14 mouse cellular contexts compared by ENCODE assay signal in genomic region chr7:140942811-140943210, GRCm38 (mm10). TPM values are rescaled to one million over a fixed set of nuclear protein-coding genes. Genes with fewer than 3 reads are reported as not detected.
DNase-seq lines count a peak whose midpoint lies in the region; ATAC-seq and TF ChIP-seq lines count a peak whose summit lies in the region.
"Had no signal": no experiment of that assay in that cellular context is flagged by ENCODE, and none has a peak within 500 bp of the region (broad histone marks: within the 10 kb centered on the region; RNA-seq: fewer than 3 reads in every experiment).

No protein-coding gene starts in this region.

- H3K9ac ChIP-seq in kidney, postnatal 0 days (ENCODE audit: low read depth, low read length): no peak overlapping the region
- H3K9ac ChIP-seq in heart, postnatal 0 days (replicated peaks; ENCODE audit: low read depth, low read length): no peak overlapping the region
- H3K9ac ChIP-seq in liver, embryonic 13.5 days: no peak overlapping the region; the same call in 1 of the 2 replicates

- 0 out of 2 replicates have a peak, but pooled peaks cover 3% of the 10 kb centered on the region for H3K4me1 ChIP-seq in kidney, postnatal 0 days (replicated peaks; ENCODE audit: insufficient read depth, low read length)
- H3K4me1 ChIP-seq in brown adipose tissue, adult 24 weeks (ENCODE audit: control insufficient read depth, insufficient read depth, insufficient read length, low read length): peaks cover 27% of the 10 kb centered on the region
- peaks cover 17% of the 10 kb centered on the region; the same call in 1 of the 2 replicates for H3K4me1 ChIP-seq in heart, postnatal 0 days (ENCODE audit: control insufficient read depth, insufficient read depth)
- peaks cover 60% of the 10 kb centered on the region for H3K4me1 ChIP-seq in liver, embryonic 13.5 days (replicated peaks)

- H3K27ac ChIP-seq in kidney, postnatal 0 days: 0 out of 2 replicates have a peak overlapping the region, but pooled peaks have one; percentile 88
- H3K27ac ChIP-seq in brown adipose tissue, adult 24 weeks (replicated peaks; ENCODE audit: low read depth, low read length): peak overlapping the region; percentile 99
- H3K27ac ChIP-seq in heart, postnatal 0 days (ENCODE audit: low read depth): peak overlapping the region; percentile 88
- peak overlapping the region; percentile 84; the same call in 1 of the 2 replicates for H3K27ac ChIP-seq in liver, embryonic 13.5 days
- H3K27ac ChIP-seq: forebrain, embryonic 12.5 days had no signal

- H3K4me3 ChIP-seq in kidney, postnatal 0 days (replicated peaks; ENCODE audit: low read depth, low read length): no peak overlapping the region
- peak overlapping the region; percentile 2; the same call in 1 of the 2 replicates for H3K4me3 ChIP-seq in brown adipose tissue, adult 24 weeks (ENCODE audit: insufficient read depth, low read depth, low read length)
- no peak overlapping the region for H3K4me3 ChIP-seq in heart, postnatal 0 days (ENCODE audit: low read depth, low read length)
- peak overlapping the region; percentile 64; the same call in 1 of the 2 replicates for H3K4me3 ChIP-seq in liver, embryonic 13.5 days (replicated peaks)

- 84% methylated on average over 10 of the region's 10 CpGs for WGBS in kidney, postnatal 0 days
- WGBS in heart, postnatal 0 days: 84% methylated on average over 10 of the region's 10 CpGs
- WGBS in liver, embryonic 13.5 days (ENCODE audit: insufficient replicate concordance): 76% methylated on average over 10 of the region's 10 CpGs

- no peak for TF ChIP-seq EP300 in heart, postnatal 0 days (IDR thresholded peaks at IDR 0.05; ENCODE audit: low read depth)

- no peak for DNase-seq in kidney, postnatal 0 days (ENCODE audit: low spot score)
- DNase-seq in kidney, adult 18-20 months: no peak
- DNase-seq in heart, postnatal 0 days (ENCODE audit: low spot score): no peak
- no peak for DNase-seq in liver, embryonic 13.5 days
- DNase-seq in left cerebral cortex, postnatal 25 days (ENCODE audit: low spot score in 2 of 2): no peak
- DNase-seq in layer of hippocampus, postnatal 36 days: no peak
- no peak for DNase-seq in cerebellum, adult 8-10 months
- DNase-seq: kidney, adult 11 months; layer of hippocampus, adult 9-11 months; thymus, adult 18-20 months had no signal

- intact Hi-C loops in left cerebral cortex, postnatal 25 days (cut with DNase I): no loop called here

- H3K36me3 ChIP-seq in kidney, postnatal 0 days (ENCODE audit: insufficient read depth, low read length): 0 out of 2 replicates have a peak, but pooled peaks cover 15% of the 10 kb centered on the region
- 0 out of 2 replicates have a peak, but pooled peaks cover 11% of the 10 kb centered on the region for H3K36me3 ChIP-seq in heart, postnatal 0 days (replicated peaks; ENCODE audit: control insufficient read depth, insufficient read depth, low read length)
- peaks cover 22% of the 10 kb centered on the region for H3K36me3 ChIP-seq in liver, embryonic 13.5 days

- no peaks in the 10 kb centered on the region for H3K9me3 ChIP-seq in kidney, postnatal 0 days (replicated peaks; ENCODE audit: low read length)
- no peaks in the 10 kb centered on the region for H3K9me3 ChIP-seq in heart, postnatal 0 days (replicated peaks; ENCODE audit: control insufficient read depth, low read length)
- H3K9me3 ChIP-seq in liver, embryonic 13.5 days (replicated peaks): no peaks in the 10 kb centered on the region
- H3K9me3 ChIP-seq: forebrain, embryonic 12.5 days had no signal

- H3K4me2 ChIP-seq in kidney, postnatal 0 days (ENCODE audit: low read length): no peak overlapping the region
- no peak overlapping the region for H3K4me2 ChIP-seq in heart, postnatal 0 days (ENCODE audit: low read depth, low read length)
- H3K4me2 ChIP-seq in liver, embryonic 13.5 days: no peak overlapping the region; the same call in 1 of the 2 replicates

- TF ChIP-seq CTCF in kidney, postnatal 0 days (IDR thresholded peaks at IDR 0.05; ENCODE audit: low read depth): no peak
- TF ChIP-seq CTCF in heart, postnatal 0 days (IDR thresholded peaks at IDR 0.05; ENCODE audit: low read depth): no peak

- no peak for ATAC-seq in kidney, postnatal 0 days (replicated peaks; ENCODE audit: low FRiP score, low read depth)
- ATAC-seq in heart, postnatal 0 days (ENCODE audit: insufficient read depth, low read depth): no peak
- ATAC-seq in liver, embryonic 13.5 days (ENCODE audit: low read depth): no peak

- no peaks in the 10 kb centered on the region for H3K27me3 ChIP-seq in kidney, postnatal 0 days (ENCODE audit: insufficient read depth, low read length)
- no peaks in the 10 kb centered on the region for H3K27me3 ChIP-seq in heart, postnatal 0 days (ENCODE audit: control insufficient read depth, insufficient read depth, low read length)
- H3K27me3 ChIP-seq in liver, embryonic 13.5 days: 0 out of 2 replicates have a peak, but pooled peaks cover 4% of the 10 kb centered on the region

RNA-seq across cellular contexts. Expression of gene Pgghg, which starts 1.6 kb away (rescaled TPM):
- 20.3 and 20.7 TPM in 2 replicates for polyA plus RNA-seq in kidney, postnatal 0 days (2015; fragmentation: Nextera tagmentation; extraction: Ambion mirVana)
- polyA plus RNA-seq in brown adipose tissue, adult 24 weeks (2012; ENCODE audit: insufficient read depth, insufficient read length, missing spikeins): 7.1 and 8.7 TPM in 2 replicates
- 13.8 and 16.3 TPM in 2 replicates for total RNA-seq in heart, postnatal 0 days (2014; rRNA removed; ENCODE audit: low replicate concordance)
- 5.8 and 5.9 TPM in 2 replicates for polyA plus RNA-seq in heart, postnatal 0 days (2015; fragmentation: Nextera tagmentation; extraction: Ambion mirVana)
- polyA plus RNA-seq in liver, embryonic 13.5 days (2015; fragmentation: Nextera tagmentation; extraction: Ambion mirVana): 5.0 and 5.9 TPM in 2 replicates
- 1 to 10 TPM; 4.7 to 6.3 TPM for total RNA-seq in left cerebral cortex, postnatal 25 days (2021)
- total RNA-seq in layer of hippocampus, postnatal 36 days (2021): 1 to 10 TPM; 3.9 to 4.0 TPM

RNA-seq across cellular contexts. Expression of gene Ifitm5, which starts 7.3 kb away (rescaled TPM):
- polyA plus RNA-seq in kidney, postnatal 0 days (2015; fragmentation: Nextera tagmentation; extraction: Ambion mirVana): 1.5 and 2.2 TPM in 2 replicates
- not detected in 2 replicates for polyA plus RNA-seq in brown adipose tissue, adult 24 weeks (2012; ENCODE audit: insufficient read depth, insufficient read length, missing spikeins)
- total RNA-seq in heart, postnatal 0 days (2014; rRNA removed; ENCODE audit: low replicate concordance): 3.4 TPM in 1 of 2 replicates, not detected in the other
- 0.56 and 0.87 TPM in 2 replicates for polyA plus RNA-seq in heart, postnatal 0 days (2015; fragmentation: Nextera tagmentation; extraction: Ambion mirVana)
- 0.35 and 0.61 TPM in 2 replicates for polyA plus RNA-seq in liver, embryonic 13.5 days (2015; fragmentation: Nextera tagmentation; extraction: Ambion mirVana)
- not detected for total RNA-seq in left cerebral cortex, postnatal 25 days (2021)
- total RNA-seq in layer of hippocampus, postnatal 36 days (2021): not detected
- polyA plus RNA-seq: cortical plate, adult 2 months had no signal

RNA-seq across cellular contexts. Expression of gene Gm45717, which starts 12.9 kb away (rescaled TPM):
- 0.45 and 0.68 TPM in 2 replicates for polyA plus RNA-seq in kidney, postnatal 0 days (2015; fragmentation: Nextera tagmentation; extraction: Ambion mirVana)
- not detected in 2 replicates for polyA plus RNA-seq in brown adipose tissue, adult 24 weeks (2012; ENCODE audit: insufficient read depth, insufficient read length, missing spikeins)
- not detected in 2 replicates for total RNA-seq in heart, postnatal 0 days (2014; rRNA removed; ENCODE audit: low replicate concordance)
- polyA plus RNA-seq in heart, postnatal 0 days (2015; fragmentation: Nextera tagmentation; extraction: Ambion mirVana): 0.36 TPM in 1 of 2 replicates, not detected in the other
- polyA plus RNA-seq in liver, embryonic 13.5 days (2015; fragmentation: Nextera tagmentation; extraction: Ambion mirVana): not detected in 2 replicates
- not detected for total RNA-seq in left cerebral cortex, postnatal 25 days (2021)
- total RNA-seq in layer of hippocampus, postnatal 36 days (2021): not detected
- total RNA-seq: gastrocnemius, postnatal 4 days had no signal
- polyA plus RNA-seq: cortical plate, adult 2 months; forebrain, embryonic 12.5 days had no signal

RNA-seq across cellular contexts. Expression of gene Ifitm2, which starts 13.0 kb away (rescaled TPM):
- 1,203 and 1,251 TPM in 2 replicates for polyA plus RNA-seq in kidney, postnatal 0 days (2015; fragmentation: Nextera tagmentation; extraction: Ambion mirVana)
- polyA plus RNA-seq in brown adipose tissue, adult 24 weeks (2012; ENCODE audit: insufficient read depth, insufficient read length, missing spikeins): 194 and 274 TPM in 2 replicates
- 172 and 232 TPM in 2 replicates for total RNA-seq in heart, postnatal 0 days (2014; rRNA removed; ENCODE audit: low replicate concordance)
- 516 and 534 TPM in 2 replicates for polyA plus RNA-seq in heart, postnatal 0 days (2015; fragmentation: Nextera tagmentation; extraction: Ambion mirVana)
- 309 and 331 TPM in 2 replicates for polyA plus RNA-seq in liver, embryonic 13.5 days (2015; fragmentation: Nextera tagmentation; extraction: Ambion mirVana)
- 10 to 100 TPM; 11.7 to 15.7 TPM for total RNA-seq in left cerebral cortex, postnatal 25 days (2021)
- 10 to 100 TPM in 1 of 2 experiments, 1 to 10 TPM in 1; 8.4 to 14.1 TPM for total RNA-seq in layer of hippocampus, postnatal 36 days (2021)

RNA-seq across cellular contexts. Expression of gene Nlrp6, which starts 22.1 kb away (rescaled TPM):
- polyA plus RNA-seq in kidney, postnatal 0 days (2015; fragmentation: Nextera tagmentation; extraction: Ambion mirVana): 2.1 and 2.6 TPM in 2 replicates
- polyA plus RNA-seq in brown adipose tissue, adult 24 weeks (2012; ENCODE audit: insufficient read depth, insufficient read length, missing spikeins): not detected in 2 replicates
- total RNA-seq in heart, postnatal 0 days (2014; rRNA removed; ENCODE audit: low replicate concordance): not detected in 2 replicates
- 0.08 TPM in 1 of 2 replicates, not detected in the other for polyA plus RNA-seq in heart, postnatal 0 days (2015; fragmentation: Nextera tagmentation; extraction: Ambion mirVana)
- 1.6 and 2.4 TPM in 2 replicates for polyA plus RNA-seq in liver, embryonic 13.5 days (2015; fragmentation: Nextera tagmentation; extraction: Ambion mirVana)
- total RNA-seq in left cerebral cortex, postnatal 25 days (2021): under 1 TPM; 0.41 to 0.73 TPM
- under 1 TPM; 0.30 to 0.35 TPM for total RNA-seq in layer of hippocampus, postnatal 36 days (2021)

Comparison
In these comparisons a context has a peak if more than half of its experiments do, and no peak if none do; other contexts are left out.
1. H3K4me3 ChIP-seq: peak in brown adipose tissue, adult 24 weeks (single experiment) and liver, embryonic 13.5 days (single experiment); none in kidney, postnatal 0 days (single experiment) and heart, postnatal 0 days (single experiment).
2. Peak in every context shown above with its lines, with median percentiles within 50 percentile points of each other: H3K27ac ChIP-seq.